Mouse (Mus musculus): ENCODE data around the gene Arid4a. TPM values are rescaled to one million over a fixed set of nuclear protein-coding genes. Genes with fewer than 3 reads are reported as not detected.
"Not testable (repeated sequence)": the region's sequence is repeated elsewhere in the genome, so short reads cannot be mapped to it uniquely, and the experiment has no call there.

Gene Arid4a
- polyA plus RNA-seq, 1 experiment, result 8.1 TPM

DNA sequence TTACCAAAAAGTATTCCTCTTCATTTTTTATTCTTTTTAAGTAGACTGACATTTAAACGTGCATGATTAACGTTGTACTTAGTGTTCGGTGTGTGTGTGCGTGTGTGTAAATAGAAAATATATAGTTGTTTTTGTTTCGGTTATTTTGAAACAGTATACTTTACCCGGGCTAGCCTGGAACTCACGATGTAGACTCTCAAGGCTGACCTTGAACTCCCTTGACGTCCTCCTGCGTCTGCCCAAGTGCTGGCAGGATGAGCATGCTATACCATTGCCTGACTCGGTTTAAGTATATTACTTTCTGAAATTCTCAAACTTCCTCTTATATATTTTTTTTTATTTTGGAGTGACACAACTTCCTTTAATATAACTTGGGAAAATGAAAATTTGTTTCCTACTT lies 2.0 kb downstream of the Arid4a start:
- H3K27me3 ChIP-seq (ENCODE audit: control insufficient read depth, insufficient read depth, low read length), result no peaks in the 10 kb centered on the region
- H3K4me3 ChIP-seq (ENCODE audit: control insufficient read depth, insufficient read depth, low read length), result no peak overlapping the region
- H3K4me1 ChIP-seq (replicated peaks; ENCODE audit: control insufficient read depth, insufficient read depth, low read length), result peaks cover 6% of the 10 kb centered on the region
- no peak for DNase-seq
- peaks cover 39% of the 10 kb centered on the region for H3K36me3 ChIP-seq (ENCODE audit: control insufficient read depth, insufficient read depth, low read length)
- TF ChIP-seq CTCF (IDR thresholded peaks at IDR 0.05; ENCODE audit: borderline replicate concordance, control insufficient read depth, extremely low read depth, insufficient read depth, low read length, poor library complexity) (no peak), POLR2A (IDR thresholded peaks at IDR 0.05; ENCODE audit: control insufficient read depth, extremely low read depth, insufficient read depth, low read length, poor library complexity) (no peak)
- H3K27ac ChIP-seq (ENCODE audit: control insufficient read depth, insufficient read depth, low read length), result no peak overlapping the region
- WGBS, result 48% methylated on average over 10 of the region's 10 CpGs

DNA sequence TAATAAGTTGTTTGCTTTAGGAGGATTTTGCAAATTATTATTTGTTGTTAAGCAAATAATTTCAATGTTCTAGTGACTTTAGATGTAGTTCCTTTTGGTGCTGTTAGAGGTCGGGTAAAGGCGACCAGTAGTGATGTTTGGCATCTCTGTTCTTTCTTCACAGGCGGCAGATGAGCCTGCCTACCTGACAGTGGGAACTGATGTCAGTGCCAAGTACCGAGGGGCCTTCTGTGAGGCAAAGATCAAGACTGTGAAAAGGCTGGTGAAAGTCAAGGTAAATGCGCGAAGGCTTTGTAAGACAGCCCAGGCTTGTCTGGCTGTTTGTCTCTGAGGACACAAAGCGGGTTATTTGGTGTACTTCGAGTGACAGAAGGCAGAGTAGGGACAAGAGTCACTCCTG lies 3.4 kb downstream of the Arid4a start:
- Histone ChIP-seq H3K4me3 (ENCODE audit: control insufficient read depth, insufficient read depth, low read length) (no peak overlapping the region), H3K4me1 (replicated peaks; ENCODE audit: control insufficient read depth, insufficient read depth, low read length) (peaks cover 2% of the 10 kb centered on the region; the same call in 1 of the 2 replicates), H3K27ac (ENCODE audit: control insufficient read depth, insufficient read depth, low read length) (no peak overlapping the region), H3K36me3 (ENCODE audit: control insufficient read depth, insufficient read depth, low read length) (peaks cover 49% of the 10 kb centered on the region), H3K27me3 (ENCODE audit: control insufficient read depth, insufficient read depth, low read length) (no peaks in the 10 kb centered on the region)
- no peak for TF ChIP-seq POLR2A (IDR thresholded peaks at IDR 0.05; ENCODE audit: control insufficient read depth, extremely low read depth, insufficient read depth, low read length, poor library complexity)
- no peak for TF ChIP-seq CTCF (IDR thresholded peaks at IDR 0.05; ENCODE audit: borderline replicate concordance, control insufficient read depth, extremely low read depth, insufficient read depth, low read length, poor library complexity)
- DNase-seq, result no peak
- 92% methylated on average over 8 of the region's 8 CpGs for WGBS

DNA sequence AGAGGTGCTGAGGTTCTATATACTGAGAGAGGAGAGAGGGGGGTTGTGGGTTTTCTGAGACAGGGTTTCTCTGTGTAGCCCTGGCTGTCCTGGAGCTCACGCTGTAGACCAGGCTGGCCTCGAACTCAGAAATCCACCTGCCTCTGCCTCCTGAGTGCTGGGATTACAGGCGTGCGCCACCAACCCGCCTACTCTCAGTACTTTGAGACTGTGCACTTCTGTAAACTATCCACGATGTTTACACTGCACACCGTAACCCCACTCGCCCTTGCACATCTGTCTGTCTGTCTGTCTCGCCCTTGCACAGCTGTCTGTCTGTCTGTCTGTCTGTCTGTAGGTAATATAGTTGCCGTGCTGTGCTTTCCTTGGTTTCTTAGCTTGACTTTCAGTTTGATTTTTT lies 8.6 kb downstream of the Arid4a start:
- Histone ChIP-seq H3K36me3 (ENCODE audit: control insufficient read depth, insufficient read depth, low read length) (peaks cover 91% of the 10 kb centered on the region), H3K27ac (ENCODE audit: control insufficient read depth, insufficient read depth, low read length) (no peak overlapping the region)

DNA sequence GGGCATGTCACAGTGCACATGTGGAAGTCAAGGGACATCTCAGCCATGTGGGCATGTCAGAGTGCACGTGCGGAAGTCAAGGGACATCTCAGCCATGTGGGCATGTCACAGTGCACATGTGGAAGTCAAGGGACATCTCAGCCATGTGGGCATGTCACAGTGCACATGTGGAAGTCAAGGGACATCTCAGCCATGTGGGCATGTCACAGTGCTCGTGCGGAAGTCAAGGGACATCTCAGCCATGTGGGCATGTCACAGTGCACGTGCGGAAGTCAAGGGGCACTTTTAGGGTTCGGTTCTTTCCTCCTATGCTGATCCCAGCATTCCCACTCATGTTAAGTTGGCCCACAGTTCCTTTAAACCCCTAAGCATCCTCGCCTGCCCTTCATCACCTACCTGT lies 12.5 kb downstream of the Arid4a start:
- 96% methylated on average over 8 of the region's 8 CpGs for WGBS
- H3K4me1 ChIP-seq (replicated peaks; ENCODE audit: control insufficient read depth, insufficient read depth, low read length); H3K27ac ChIP-seq (ENCODE audit: control insufficient read depth, insufficient read depth, low read length); DNase-seq; H3K4me3 ChIP-seq (ENCODE audit: control insufficient read depth, insufficient read depth, low read length); H3K27me3 ChIP-seq (ENCODE audit: control insufficient read depth, insufficient read depth, low read length): not testable (repeated sequence)
- H3K36me3 ChIP-seq (ENCODE audit: control insufficient read depth, insufficient read depth, low read length), result peaks cover 59% of the 10 kb centered on the region

More for the DNA sequence above, 8.6 kb downstream of the Arid4a start:
- DNase-seq, result no peak
- no peak for TF ChIP-seq POLR2A (IDR thresholded peaks at IDR 0.05; ENCODE audit: control insufficient read depth, extremely low read depth, insufficient read depth, low read length, poor library complexity)
- no peak for TF ChIP-seq CTCF (IDR thresholded peaks at IDR 0.05; ENCODE audit: borderline replicate concordance, control insufficient read depth, extremely low read depth, insufficient read depth, low read length, poor library complexity)
- H3K27me3 ChIP-seq (ENCODE audit: control insufficient read depth, insufficient read depth, low read length), result no peaks in the 10 kb centered on the region
- no peak overlapping the region for H3K4me3 ChIP-seq (ENCODE audit: control insufficient read depth, insufficient read depth, low read length)
- H3K4me1 ChIP-seq (replicated peaks; ENCODE audit: control insufficient read depth, insufficient read depth, low read length), result no peaks in the 10 kb centered on the region
- WGBS, result 97% methylated on average over 10 of the region's 10 CpGs

DNA sequence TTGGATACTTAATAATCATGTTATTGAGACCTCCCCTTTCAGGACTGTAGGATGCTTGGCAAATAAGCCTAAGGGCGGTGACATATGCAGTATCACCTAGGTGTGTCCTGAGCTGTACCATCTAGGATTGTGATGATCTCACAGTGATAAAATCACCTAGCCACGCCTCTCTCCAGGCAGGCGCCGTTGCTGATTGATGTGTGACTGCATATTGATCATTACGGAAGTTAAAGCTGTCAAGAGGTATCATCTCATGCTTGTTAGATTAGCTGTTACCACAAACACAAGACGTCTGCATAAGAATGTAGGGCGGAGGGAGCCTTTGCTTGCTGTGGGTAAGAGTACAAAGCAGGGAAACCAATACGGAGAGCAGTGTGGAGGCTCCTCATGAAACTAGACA lies 14.5 kb downstream of the Arid4a start:
- Histone ChIP-seq H3K36me3 (ENCODE audit: control insufficient read depth, insufficient read depth, low read length) (peaks cover 42% of the 10 kb centered on the region), H3K27me3 (ENCODE audit: control insufficient read depth, insufficient read depth, low read length) (no peaks in the 10 kb centered on the region), H3K27ac (ENCODE audit: control insufficient read depth, insufficient read depth, low read length) (no peak overlapping the region), H3K4me3 (ENCODE audit: control insufficient read depth, insufficient read depth, low read length) (no peak overlapping the region), H3K4me1 (replicated peaks; ENCODE audit: control insufficient read depth, insufficient read depth, low read length) (no peaks in the 10 kb centered on the region)
- TF ChIP-seq POLR2A (IDR thresholded peaks at IDR 0.05; ENCODE audit: control insufficient read depth, extremely low read depth, insufficient read depth, low read length, poor library complexity) (no peak), CTCF (IDR thresholded peaks at IDR 0.05; ENCODE audit: borderline replicate concordance, control insufficient read depth, extremely low read depth, insufficient read depth, low read length, poor library complexity) (no peak)
- WGBS, result 96% methylated on average over 8 of the region's 8 CpGs
- DNase-seq, result no peak

DNA sequence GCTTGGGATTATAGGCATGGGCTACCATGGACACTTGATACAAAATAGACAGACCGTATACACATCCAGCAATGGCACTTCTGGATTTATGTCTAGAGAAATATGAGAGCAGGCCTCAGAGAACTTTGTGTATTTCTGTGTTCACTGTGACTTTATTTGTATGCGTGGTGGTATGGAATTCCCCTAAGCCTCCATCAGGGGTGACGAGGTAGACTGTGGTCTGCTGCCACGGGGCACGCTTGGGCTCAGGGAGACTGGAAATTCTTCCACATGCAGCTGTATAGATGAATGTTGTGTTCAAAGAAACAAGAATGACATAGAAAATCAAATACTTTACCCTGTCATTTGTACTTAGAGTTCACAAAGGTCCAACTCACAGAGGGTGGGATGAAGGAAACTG lies 14.9 kb downstream of the Arid4a start:
- Histone ChIP-seq H3K27me3 (ENCODE audit: control insufficient read depth, insufficient read depth, low read length) (no peaks in the 10 kb centered on the region), H3K36me3 (ENCODE audit: control insufficient read depth, insufficient read depth, low read length) (peaks cover 37% of the 10 kb centered on the region), H3K4me3 (ENCODE audit: control insufficient read depth, insufficient read depth, low read length) (no peak overlapping the region), H3K27ac (ENCODE audit: control insufficient read depth, insufficient read depth, low read length) (no peak overlapping the region), H3K4me1 (replicated peaks; ENCODE audit: control insufficient read depth, insufficient read depth, low read length) (no peaks in the 10 kb centered on the region)
- DNase-seq, result no peak
- TF ChIP-seq POLR2A (IDR thresholded peaks at IDR 0.05; ENCODE audit: control insufficient read depth, extremely low read depth, insufficient read depth, low read length, poor library complexity), result no peak
- TF ChIP-seq CTCF (IDR thresholded peaks at IDR 0.05; ENCODE audit: borderline replicate concordance, control insufficient read depth, extremely low read depth, insufficient read depth, low read length, poor library complexity), result no peak
- 96% methylated on average over 5 of the region's 5 CpGs for WGBS

DNA sequence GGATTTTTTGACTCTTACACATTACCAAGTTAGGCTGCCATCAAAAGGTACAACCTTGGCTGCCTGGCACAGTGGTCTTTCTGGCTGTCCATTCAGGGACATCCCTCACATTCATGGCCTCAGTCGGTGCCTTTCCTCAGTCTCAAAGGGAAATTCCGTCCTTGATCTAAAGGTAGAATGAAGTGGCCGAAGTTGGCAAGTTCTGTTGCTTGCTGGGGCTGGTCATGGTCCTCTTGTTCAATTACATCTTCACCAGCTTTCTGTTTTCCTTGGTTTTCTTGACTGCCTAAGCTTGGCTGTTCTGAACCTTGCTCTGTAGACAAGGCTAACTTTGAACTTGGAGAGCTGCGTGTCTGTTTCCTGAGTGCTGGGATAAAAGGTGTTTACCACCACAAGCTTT lies 20.0 kb downstream of the Arid4a start:
- Histone ChIP-seq H3K4me1 (replicated peaks; ENCODE audit: control insufficient read depth, insufficient read depth, low read length) (peaks cover 7% of the 10 kb centered on the region), H3K27me3 (ENCODE audit: control insufficient read depth, insufficient read depth, low read length) (no peaks in the 10 kb centered on the region), H3K36me3 (ENCODE audit: control insufficient read depth, insufficient read depth, low read length) (peaks cover 44% of the 10 kb centered on the region), H3K27ac (ENCODE audit: control insufficient read depth, insufficient read depth, low read length) (no peak overlapping the region), H3K4me3 (ENCODE audit: control insufficient read depth, insufficient read depth, low read length) (no peak overlapping the region)
- TF ChIP-seq POLR2A (IDR thresholded peaks at IDR 0.05; ENCODE audit: control insufficient read depth, extremely low read depth, insufficient read depth, low read length, poor library complexity) (no peak), CTCF (IDR thresholded peaks at IDR 0.05; ENCODE audit: borderline replicate concordance, control insufficient read depth, extremely low read depth, insufficient read depth, low read length, poor library complexity) (no peak)
- no peak for DNase-seq
- 91% methylated on average over 4 of the region's 4 CpGs for WGBS

Data from thymus, adult 2 months (tissue).